Mouse (Mus musculus): Measurements from ENCODE around the gene Lect2. TPM values are rescaled to one million over a fixed set of nuclear protein-coding genes. Genes with fewer than 3 reads are reported as not detected.

The Lect2 gene
- polyA plus RNA-seq, 1 experiment from 2014 or later = not detected

GRCm38 (mm10) chr13:56528281-56528680 is 20.0 kb downstream of the Lect2 start:
- Histone ChIP-seq H3K9ac (no peak overlapping the region), H3K36me3 (replicated peaks) (no peaks in the 10 kb centered on the region), H3K27ac (no peak overlapping the region), H3K4me3 (replicated peaks) (no peak overlapping the region), H3K4me2 (no peak overlapping the region), H3K9me3 (no peaks in the 10 kb centered on the region), H3K4me1 (no peaks in the 10 kb centered on the region), H3K27me3 (peaks cover 2% of the 10 kb centered on the region; the same call in 1 of the 2 replicates)
- 86% methylated on average over 11 of the region's 11 CpGs for WGBS
- ATAC-seq (ENCODE audit: low FRiP score) = no peak

DNA sequence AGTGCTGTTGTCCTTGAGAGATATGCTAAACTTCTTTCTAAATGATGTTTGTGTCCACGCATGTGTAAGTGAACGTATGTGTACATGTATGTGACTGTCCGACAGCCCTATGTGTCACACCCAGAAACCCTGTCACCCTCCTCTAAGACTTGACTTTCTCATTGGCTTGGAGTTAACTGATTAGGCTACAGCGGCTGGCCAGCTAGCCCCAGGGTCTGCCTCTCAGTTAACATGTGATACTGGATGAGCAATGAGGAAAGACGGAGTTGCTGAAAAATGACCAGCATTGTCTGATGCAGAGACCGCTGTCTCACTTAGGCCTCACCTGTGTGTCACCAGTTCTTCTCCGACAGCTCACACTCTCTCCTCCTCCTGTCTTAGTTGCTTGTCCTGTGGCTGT is 20.5 kb downstream of the Lect2 start:
- H3K27me3 ChIP-seq = peaks cover 2% of the 10 kb centered on the region; the same call in 1 of the 2 replicates
- no peak overlapping the region for H3K4me3 ChIP-seq (replicated peaks)
- H3K4me1 ChIP-seq = peaks cover under 1% of the 10 kb centered on the region
- H3K27ac ChIP-seq = no peak overlapping the region
- 91% methylated on average over 7 of the region's 7 CpGs for WGBS
- H3K9me3 ChIP-seq = no peaks in the 10 kb centered on the region
- H3K36me3 ChIP-seq (replicated peaks) = no peaks in the 10 kb centered on the region
- no peak for ATAC-seq (ENCODE audit: low FRiP score)
- no peak overlapping the region for H3K9ac ChIP-seq
- H3K4me2 ChIP-seq = no peak overlapping the region

GRCm38 (mm10) chr13:56526871-56527270 is 21.4 kb downstream of the Lect2 start:
- H3K4me2 ChIP-seq = no peak overlapping the region
- WGBS = 84% methylated on average over 12 of the region's 12 CpGs
- peaks cover 2% of the 10 kb centered on the region; the same call in 1 of the 2 replicates for H3K27me3 ChIP-seq
- peaks cover 3% of the 10 kb centered on the region for H3K4me1 ChIP-seq
- no peak overlapping the region for H3K27ac ChIP-seq
- H3K9ac ChIP-seq = no peak overlapping the region
- no peaks in the 10 kb centered on the region for H3K9me3 ChIP-seq
- no peaks in the 10 kb centered on the region for H3K36me3 ChIP-seq (replicated peaks)
- no peak for ATAC-seq (ENCODE audit: low FRiP score)
- no peak overlapping the region for H3K4me3 ChIP-seq (replicated peaks)

- no peak overlapping the region for H3K27ac ChIP-seq
- H3K4me3 ChIP-seq (replicated peaks) = peak overlapping the region; percentile 73
- H3K4me2 ChIP-seq = peak overlapping the region; percentile 91
- peak; percentile 31; the same call in 1 of the 2 replicates for ATAC-seq (ENCODE audit: low FRiP score)
- 4% methylated on average over 8 of the region's 8 CpGs for WGBS
- peaks cover 2% of the 10 kb centered on the region; the same call in 1 of the 2 replicates for H3K27me3 ChIP-seq
- no peaks in the 10 kb centered on the region for H3K9me3 ChIP-seq
- H3K9ac ChIP-seq = peak overlapping the region; percentile 64
- peaks cover 3% of the 10 kb centered on the region for H3K4me1 ChIP-seq
- H3K36me3 ChIP-seq (replicated peaks) = no peaks in the 10 kb centered on the region
These were observed 25.5 kb downstream of the Lect2 start for GRCm38 (mm10) chr13:56522821-56523167.

GRCm38 (mm10) chr13:56522081-56522820 is 26.1 kb downstream of the Lect2 start, which contains the start of gene Fbxl21:
Gene Fbxl21 (plus strand): TSS chr13:56522472.
- Histone ChIP-seq H3K27me3 (peaks cover 2% of the 10 kb centered on the region; the same call in 1 of the 2 replicates), H3K4me2 (peak within 1 kb of the TSS; percentile 91), H3K4me3 (replicated peaks) (peak within 1 kb of the TSS; percentile 73), H3K27ac (no peak within 1 kb of the TSS), H3K4me1 (peaks cover 3% of the 10 kb centered on the region), H3K36me3 (replicated peaks) (no peaks in the 10 kb centered on the region), H3K9me3 (no peaks in the 10 kb centered on the region), H3K9ac (peak within 1 kb of the TSS; percentile 64)
- ATAC-seq (ENCODE audit: low FRiP score) = peak; percentile 98
- WGBS = 1% methylated on average over 56 of the region's 56 CpGs

- Histone ChIP-seq H3K27ac (no peak overlapping the region), H3K27me3 (no peaks in the 10 kb centered on the region), H3K4me1 (peaks cover 5% of the 10 kb centered on the region), H3K4me2 (no peak overlapping the region), H3K9me3 (no peaks in the 10 kb centered on the region), H3K9ac (no peak overlapping the region), H3K4me3 (replicated peaks) (no peak overlapping the region), H3K36me3 (replicated peaks) (no peaks in the 10 kb centered on the region)
- WGBS = 16% methylated on average over 7 of the region's 7 CpGs
- ATAC-seq (ENCODE audit: low FRiP score) = no peak
These were observed 31.5 kb downstream of the Lect2 start for GRCm38 (mm10) chr13:56516816-56517215.

- no peak overlapping the region for H3K27ac ChIP-seq
- H3K4me3 ChIP-seq (replicated peaks) = no peak overlapping the region
- H3K36me3 ChIP-seq (replicated peaks) = no peaks in the 10 kb centered on the region
- no peaks in the 10 kb centered on the region for H3K9me3 ChIP-seq
- 37% methylated on average over 4 of the region's 4 CpGs for WGBS
- no peak overlapping the region for H3K4me2 ChIP-seq
- no peak overlapping the region for H3K9ac ChIP-seq
- no peaks in the 10 kb centered on the region for H3K27me3 ChIP-seq
- ATAC-seq (ENCODE audit: low FRiP score) = no peak
- H3K4me1 ChIP-seq = peaks cover 5% of the 10 kb centered on the region
These were observed 32.0 kb downstream of the Lect2 start for GRCm38 (mm10) chr13:56516311-56516710.

DNA sequence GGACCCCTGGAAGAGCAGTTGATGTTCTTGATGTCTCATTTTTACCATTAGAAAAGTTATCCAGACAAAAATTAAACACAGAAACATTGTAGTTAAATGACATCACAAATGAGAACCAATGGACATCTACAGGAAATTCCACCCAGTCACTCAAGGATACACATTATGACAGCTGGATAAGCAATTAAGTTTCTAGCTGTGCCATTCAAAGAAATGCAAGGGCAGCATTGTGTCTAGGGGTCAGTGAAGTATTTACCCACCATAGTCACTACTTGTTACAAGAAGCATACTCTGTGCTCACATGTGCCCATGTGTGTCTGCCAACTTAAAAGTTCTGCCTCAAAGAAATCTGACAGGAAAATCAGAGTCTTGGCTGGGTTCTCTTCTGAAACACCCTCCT is 34.7 kb downstream of the Lect2 start:
- Histone ChIP-seq H3K4me3 (replicated peaks) (no peak overlapping the region), H3K27ac (no peak overlapping the region), H3K36me3 (replicated peaks) (no peaks in the 10 kb centered on the region), H3K27me3 (no peaks in the 10 kb centered on the region), H3K9ac (no peak overlapping the region), H3K4me1 (peaks cover 5% of the 10 kb centered on the region), H3K9me3 (no peaks in the 10 kb centered on the region), H3K4me2 (no peak overlapping the region)
- ATAC-seq (ENCODE audit: low FRiP score) = no peak

DNA sequence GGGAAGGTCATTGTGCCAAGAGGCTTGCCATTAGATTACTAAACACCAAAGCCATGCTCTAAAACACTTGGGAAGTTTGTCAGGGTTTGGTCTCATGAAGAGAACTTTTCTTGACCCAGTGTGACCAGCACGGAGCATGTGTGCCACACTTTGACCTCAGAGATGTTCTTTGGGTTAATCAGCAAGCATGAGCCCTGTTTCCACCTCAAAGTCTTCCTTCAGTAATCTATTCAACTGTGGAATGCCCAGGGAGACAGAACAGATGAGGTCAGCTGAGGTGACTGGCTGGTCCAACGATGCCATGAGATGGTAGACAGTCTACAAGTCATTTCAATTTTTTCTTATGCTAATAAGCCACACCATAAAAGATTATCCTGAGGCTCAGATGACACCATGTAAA is 38.5 kb downstream of the Lect2 start:
- Histone ChIP-seq H3K9ac (no peak overlapping the region), H3K4me1 (no peaks in the 10 kb centered on the region), H3K27me3 (no peaks in the 10 kb centered on the region), H3K27ac (no peak overlapping the region), H3K4me2 (no peak overlapping the region), H3K4me3 (replicated peaks) (no peak overlapping the region), H3K36me3 (replicated peaks) (no peaks in the 10 kb centered on the region), H3K9me3 (no peaks in the 10 kb centered on the region)
- 77% methylated on average over 2 of the region's 2 CpGs for WGBS
- ATAC-seq (ENCODE audit: low FRiP score) = no peak

DNA sequence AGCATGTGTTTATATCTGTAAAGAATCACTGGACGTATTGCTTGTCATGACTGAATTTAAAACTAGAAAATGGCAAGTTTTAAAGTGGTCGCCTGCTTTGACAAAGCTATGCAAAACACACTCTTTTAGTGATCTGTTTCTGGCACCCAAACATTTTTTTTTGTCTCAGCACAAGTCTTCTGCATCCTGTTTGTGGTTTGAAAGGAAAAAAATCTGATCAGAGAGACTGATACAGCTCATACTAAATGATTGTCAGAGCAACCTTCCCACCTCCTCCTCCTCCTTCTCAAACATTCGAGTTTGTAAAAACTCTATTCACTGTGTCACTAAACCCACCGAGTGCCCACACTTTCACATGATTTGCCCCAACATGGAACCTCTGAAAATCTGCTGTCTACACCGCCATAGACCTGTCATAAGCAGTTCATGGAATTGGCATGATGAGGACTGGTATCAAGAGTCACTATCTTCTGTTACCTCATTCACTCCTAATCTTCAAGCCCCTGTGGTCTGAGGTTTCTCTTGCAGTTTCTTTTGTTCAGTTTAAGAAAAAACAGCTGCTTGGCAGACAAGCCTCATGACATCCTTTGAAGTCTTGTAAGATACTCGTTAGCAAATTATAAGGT is 41.3 kb downstream of the Lect2 start:
- Histone ChIP-seq H3K27me3 (no peaks in the 10 kb centered on the region), H3K4me3 (replicated peaks) (no peak overlapping the region), H3K36me3 (replicated peaks) (no peaks in the 10 kb centered on the region), H3K27ac (no peak overlapping the region), H3K4me1 (no peaks in the 10 kb centered on the region), H3K9ac (no peak overlapping the region), H3K4me2 (no peak overlapping the region), H3K9me3 (no peaks in the 10 kb centered on the region)
- ATAC-seq (ENCODE audit: low FRiP score) = no peak
- 79% methylated on average over 6 of the region's 6 CpGs for WGBS

DNA sequence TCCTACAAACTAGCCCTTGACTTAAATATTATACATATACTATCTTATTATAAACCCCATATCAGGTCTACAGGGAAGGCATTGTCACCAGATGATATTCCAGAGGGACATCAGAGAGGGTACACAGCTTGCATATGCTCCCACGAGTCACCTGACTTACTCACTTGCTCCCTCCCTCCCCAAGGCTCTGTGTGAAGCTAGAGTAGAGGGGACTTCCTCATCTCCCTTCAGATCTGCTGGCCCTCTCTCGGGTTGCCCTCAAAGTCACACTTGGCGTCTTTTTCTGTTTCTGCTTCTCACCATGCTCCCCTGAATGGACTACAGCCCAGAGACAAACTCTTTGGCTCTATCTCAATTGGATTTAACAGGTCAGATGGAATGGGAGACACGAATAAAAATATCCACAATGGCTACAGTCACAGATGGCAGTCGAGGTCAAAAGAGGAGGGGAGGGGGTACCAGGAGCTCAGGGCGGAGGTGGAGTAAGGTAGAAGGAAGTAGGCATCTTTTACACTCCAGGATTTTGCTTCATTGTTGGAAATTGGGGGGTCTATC is 46.4 kb downstream of the Lect2 start:
- H3K4me3 ChIP-seq (replicated peaks) = no peak overlapping the region
- no peak overlapping the region for H3K27ac ChIP-seq
- H3K9me3 ChIP-seq = no peaks in the 10 kb centered on the region
- no peak for ATAC-seq (ENCODE audit: low FRiP score)
- H3K4me1 ChIP-seq = no peaks in the 10 kb centered on the region
- no peak overlapping the region for H3K4me2 ChIP-seq
- H3K27me3 ChIP-seq = no peaks in the 10 kb centered on the region
- no peaks in the 10 kb centered on the region for H3K36me3 ChIP-seq (replicated peaks)
- 76% methylated on average over 6 of the region's 6 CpGs for WGBS
- H3K9ac ChIP-seq = no peak overlapping the region

GRCm38 (mm10) chr13:56500636-56501035 is 47.7 kb downstream of the Lect2 start:
- H3K4me1 ChIP-seq = no peaks in the 10 kb centered on the region
- H3K9me3 ChIP-seq = no peaks in the 10 kb centered on the region
- H3K4me2 ChIP-seq = no peak overlapping the region
- no peaks in the 10 kb centered on the region for H3K36me3 ChIP-seq (replicated peaks)
- no peak overlapping the region for H3K9ac ChIP-seq
- H3K27me3 ChIP-seq = no peaks in the 10 kb centered on the region
- H3K4me3 ChIP-seq (replicated peaks) = no peak overlapping the region
- ATAC-seq (ENCODE audit: low FRiP score) = no peak
- no peak overlapping the region for H3K27ac ChIP-seq
- WGBS = 92% methylated on average over 8 of the region's 8 CpGs

All from forebrain, embryonic 12.5 days (tissue).